Mouse (Mus musculus): ENCODE data around the gene Nr1h3. TPM values are rescaled to one million over a fixed set of nuclear protein-coding genes. Genes with fewer than 3 reads are reported as not detected.

The Nr1h3 gene
- polyA plus RNA-seq, 1 experiment from 2014 or later: 1.0 TPM

GRCm38 (mm10) chr2:91182405-91183147 is 20.1 kb downstream of the Nr1h3 start:
- H3K9me3 ChIP-seq: no peaks in the 10 kb centered on the region
- peak overlapping the region; percentile 84 for H3K9ac ChIP-seq
- peak overlapping the region; percentile 72 for H3K27ac ChIP-seq
- 1% methylated on average over 79 of the region's 81 CpGs for WGBS
- H3K36me3 ChIP-seq: peaks cover 8% of the 10 kb centered on the region
- peak overlapping the region; percentile 80 for H3K4me2 ChIP-seq (replicated peaks)
- ATAC-seq (ENCODE audit: low FRiP score, low read depth): peak; percentile 96
- peak overlapping the region; percentile 94 for H3K4me3 ChIP-seq
- H3K27me3 ChIP-seq (replicated peaks): no peaks in the 10 kb centered on the region
- peaks cover 22% of the 10 kb centered on the region for H3K4me1 ChIP-seq

- peak overlapping the region; percentile 94 for H3K4me3 ChIP-seq
- H3K9ac ChIP-seq: peak overlapping the region; percentile 84
- peaks cover 10% of the 10 kb centered on the region for H3K36me3 ChIP-seq
- peaks cover 22% of the 10 kb centered on the region for H3K4me1 ChIP-seq
- H3K27ac ChIP-seq: 0 out of 2 replicates have a peak overlapping the region, but pooled peaks have one; percentile 1
- 12% methylated on average over 8 of the region's 8 CpGs for WGBS
- ATAC-seq (ENCODE audit: low FRiP score, low read depth): no peak
- no peaks in the 10 kb centered on the region for H3K27me3 ChIP-seq (replicated peaks)
- peak overlapping the region; percentile 80 for H3K4me2 ChIP-seq (replicated peaks)
- H3K9me3 ChIP-seq: no peaks in the 10 kb centered on the region
Observed at GRCm38 (mm10) chr2:91182016-91182404, 20.6 kb downstream of the Nr1h3 start.

- Histone ChIP-seq H3K9me3 (no peaks in the 10 kb centered on the region), H3K4me2 (replicated peaks) (peak overlapping the region; percentile 80; the same call in 1 of the 2 replicates), H3K9ac (no peak overlapping the region), H3K27me3 (replicated peaks) (no peaks in the 10 kb centered on the region), H3K36me3 (peaks cover 21% of the 10 kb centered on the region), H3K4me1 (peaks cover 22% of the 10 kb centered on the region), H3K4me3 (no peak overlapping the region), H3K27ac (no peak overlapping the region)
- no peak for ATAC-seq (ENCODE audit: low FRiP score, low read depth)
- WGBS: 72% methylated on average over 5 of the region's 5 CpGs
Observed at GRCm38 (mm10) chr2:91180706-91181105, 21.9 kb downstream of the Nr1h3 start.

DNA sequence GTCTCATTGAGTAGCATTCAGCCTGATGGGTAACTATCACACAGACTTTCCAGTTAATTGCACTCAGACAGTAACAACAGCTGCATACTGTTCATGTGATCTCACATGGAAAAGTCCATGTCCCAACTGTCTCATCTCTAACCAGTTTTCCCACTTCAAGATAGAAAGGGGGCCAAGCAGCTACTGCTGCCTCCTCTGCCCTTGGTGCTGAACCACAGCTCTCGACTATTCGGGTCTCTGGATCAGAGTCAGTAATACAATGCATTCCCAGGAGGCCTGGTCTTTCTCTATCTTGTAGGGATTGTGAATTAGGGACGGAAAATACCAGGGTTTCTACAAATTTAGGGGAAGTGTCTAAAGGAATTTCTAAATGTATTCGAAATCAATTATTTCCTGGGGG is 22.8 kb downstream of the Nr1h3 start:
- Histone ChIP-seq H3K27ac (no peak overlapping the region), H3K9ac (peak overlapping the region; percentile 26; the same call in 1 of the 2 replicates), H3K4me1 (peaks cover 22% of the 10 kb centered on the region), H3K27me3 (replicated peaks) (no peaks in the 10 kb centered on the region), H3K4me2 (replicated peaks) (no peak overlapping the region), H3K9me3 (no peaks in the 10 kb centered on the region), H3K4me3 (no peak overlapping the region), H3K36me3 (peaks cover 29% of the 10 kb centered on the region)
- WGBS: 43% methylated on average over 4 of the region's 4 CpGs
- ATAC-seq (ENCODE audit: low FRiP score, low read depth): no peak

- H3K36me3 ChIP-seq: peaks cover 58% of the 10 kb centered on the region
- peaks cover 4% of the 10 kb centered on the region; the same call in 1 of the 2 replicates for H3K4me1 ChIP-seq
- WGBS: 84% methylated on average over 6 of the region's 6 CpGs
- no peaks in the 10 kb centered on the region for H3K9me3 ChIP-seq
- H3K27ac ChIP-seq: no peak overlapping the region
- no peak overlapping the region for H3K4me2 ChIP-seq (replicated peaks)
- no peak overlapping the region for H3K4me3 ChIP-seq
- H3K27me3 ChIP-seq (replicated peaks): no peaks in the 10 kb centered on the region
- no peak for ATAC-seq (ENCODE audit: low FRiP score, low read depth)
- no peak overlapping the region for H3K9ac ChIP-seq
Observed at GRCm38 (mm10) chr2:91176234-91176633, 26.4 kb downstream of the Nr1h3 start.

GRCm38 (mm10) chr2:91175490-91175889 is 27.1 kb downstream of the Nr1h3 start:
- Histone ChIP-seq H3K27ac (no peak overlapping the region), H3K36me3 (peaks cover 61% of the 10 kb centered on the region), H3K4me1 (no peaks in the 10 kb centered on the region), H3K27me3 (replicated peaks) (no peaks in the 10 kb centered on the region), H3K4me2 (replicated peaks) (no peak overlapping the region), H3K4me3 (no peak overlapping the region), H3K9me3 (no peaks in the 10 kb centered on the region), H3K9ac (no peak overlapping the region)
- WGBS: 94% methylated on average over 4 of the region's 4 CpGs
- ATAC-seq (ENCODE audit: low FRiP score, low read depth): no peak

DNA sequence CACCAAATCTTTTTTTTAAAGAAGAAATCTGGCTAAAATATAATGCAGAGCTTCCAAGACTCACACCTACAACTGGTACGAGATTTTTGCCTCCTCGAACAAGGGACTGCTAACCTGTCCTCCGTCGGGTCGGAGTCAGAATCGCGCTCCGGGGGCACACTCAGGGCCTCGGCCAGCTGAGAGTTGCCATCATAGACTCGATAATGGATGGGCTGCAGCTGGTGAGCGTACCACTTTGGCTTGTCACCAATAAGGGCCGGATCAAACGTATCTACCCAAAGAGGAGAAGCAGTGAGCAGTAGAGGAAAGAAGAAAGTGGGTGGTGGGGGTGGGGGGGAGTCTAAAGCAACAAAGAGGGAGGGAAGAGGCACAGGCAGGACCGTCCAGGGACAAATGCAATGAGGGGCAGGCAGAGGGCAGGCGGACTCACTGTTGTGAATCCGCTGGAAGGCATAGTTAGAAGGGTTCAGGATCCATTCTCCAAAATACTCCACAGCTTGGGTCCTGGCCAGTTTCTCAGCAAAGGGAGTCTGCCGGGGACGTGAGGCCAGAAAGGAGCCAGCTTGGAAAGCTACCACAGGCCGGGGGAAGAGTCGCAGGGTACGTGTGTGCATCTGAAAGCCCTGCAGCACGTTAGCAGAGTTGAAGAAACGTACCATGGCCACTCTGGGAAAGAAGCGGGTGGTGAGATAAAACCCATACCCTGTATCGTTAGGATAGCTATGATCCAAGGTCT is 32.9 kb downstream of the Nr1h3 start:
- WGBS: 90% methylated on average over 25 of the region's 25 CpGs
- Histone ChIP-seq H3K4me1 (no peaks in the 10 kb centered on the region), H3K9ac (no peak overlapping the region), H3K4me2 (replicated peaks) (no peak overlapping the region), H3K27ac (no peak overlapping the region), H3K9me3 (no peaks in the 10 kb centered on the region), H3K27me3 (replicated peaks) (no peaks in the 10 kb centered on the region), H3K4me3 (no peak overlapping the region), H3K36me3 (peaks cover 76% of the 10 kb centered on the region)
- ATAC-seq (ENCODE audit: low FRiP score, low read depth): no peak

GRCm38 (mm10) chr2:91167629-91168028 is 35.0 kb downstream of the Nr1h3 start:
- Histone ChIP-seq H3K4me2 (replicated peaks) (no peak overlapping the region), H3K4me3 (no peak overlapping the region), H3K27ac (no peak overlapping the region), H3K9ac (no peak overlapping the region), H3K36me3 (peaks cover 80% of the 10 kb centered on the region), H3K4me1 (no peaks in the 10 kb centered on the region), H3K9me3 (no peaks in the 10 kb centered on the region), H3K27me3 (replicated peaks) (no peaks in the 10 kb centered on the region)
- whole genome bisulfite sequencing: 70% methylated on average over 4 of the region's 4 CpGs
- no peak for ATAC-seq (ENCODE audit: low FRiP score, low read depth)

GRCm38 (mm10) chr2:91164991-91165390 is 37.6 kb downstream of the Nr1h3 start:
- peaks cover 78% of the 10 kb centered on the region for H3K36me3 ChIP-seq
- WGBS: 91% methylated on average over 6 of the region's 6 CpGs

DNA sequence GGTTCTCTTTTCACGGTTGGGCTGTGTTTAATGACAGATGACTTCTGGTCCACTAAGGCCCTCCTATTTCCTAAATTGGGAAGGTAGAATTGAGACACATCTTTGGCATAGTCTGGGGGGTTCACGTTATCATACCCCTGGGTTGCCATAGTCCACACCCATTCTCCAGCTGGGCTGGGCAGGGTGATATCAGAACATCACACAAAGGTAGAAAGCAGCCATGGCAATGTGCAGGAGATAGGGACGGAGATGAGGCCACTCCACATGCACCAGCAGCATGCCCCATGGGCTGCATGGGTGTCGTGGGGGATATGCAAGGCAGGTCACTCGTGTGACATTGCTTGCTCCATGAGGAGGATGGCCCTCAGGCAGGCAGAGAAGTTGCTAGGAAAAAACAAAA is 39.1 kb downstream of the Nr1h3 start:
- no peak overlapping the region for H3K4me2 ChIP-seq (replicated peaks)
- H3K4me1 ChIP-seq: no peaks in the 10 kb centered on the region
- peaks cover 76% of the 10 kb centered on the region for H3K36me3 ChIP-seq
- no peak overlapping the region for H3K27ac ChIP-seq
- H3K9me3 ChIP-seq: no peaks in the 10 kb centered on the region
- H3K9ac ChIP-seq: no peak overlapping the region
- WGBS: 86% methylated on average over 5 of the region's 5 CpGs
- no peak for ATAC-seq (ENCODE audit: low FRiP score, low read depth)
- no peaks in the 10 kb centered on the region for H3K27me3 ChIP-seq (replicated peaks)
- H3K4me3 ChIP-seq: no peak overlapping the region

More at GRCm38 (mm10) chr2:91164991-91165390, 37.6 kb downstream of the Nr1h3 start:
- H3K4me2 ChIP-seq (replicated peaks): no peak overlapping the region
- H3K4me3 ChIP-seq: no peak overlapping the region
- no peaks in the 10 kb centered on the region for H3K9me3 ChIP-seq
- no peaks in the 10 kb centered on the region for H3K4me1 ChIP-seq
- no peak overlapping the region for H3K27ac ChIP-seq
- ATAC-seq (ENCODE audit: low FRiP score, low read depth): no peak
- no peaks in the 10 kb centered on the region for H3K27me3 ChIP-seq (replicated peaks)
- no peak overlapping the region for H3K9ac ChIP-seq

GRCm38 (mm10) chr2:91162952-91163351 is 39.7 kb downstream of the Nr1h3 start:
- peaks cover 79% of the 10 kb centered on the region for H3K36me3 ChIP-seq
- no peaks in the 10 kb centered on the region for H3K27me3 ChIP-seq (replicated peaks)

GRCm38 (mm10) chr2:91160591-91160990 is 42.0 kb downstream of the Nr1h3 start:
- Histone ChIP-seq H3K4me1 (no peaks in the 10 kb centered on the region), H3K27ac (no peak overlapping the region), H3K4me3 (no peak overlapping the region), H3K9ac (no peak overlapping the region), H3K36me3 (peaks cover 80% of the 10 kb centered on the region), H3K9me3 (no peaks in the 10 kb centered on the region), H3K4me2 (replicated peaks) (no peak overlapping the region), H3K27me3 (replicated peaks) (no peaks in the 10 kb centered on the region)
- WGBS: 94% methylated on average over 6 of the region's 6 CpGs
- ATAC-seq (ENCODE audit: low FRiP score, low read depth): no peak

More at GRCm38 (mm10) chr2:91162952-91163351, 39.7 kb downstream of the Nr1h3 start:
- Histone ChIP-seq H3K9ac (no peak overlapping the region), H3K27ac (no peak overlapping the region), H3K4me1 (no peaks in the 10 kb centered on the region), H3K4me2 (replicated peaks) (no peak overlapping the region), H3K4me3 (no peak overlapping the region), H3K9me3 (no peaks in the 10 kb centered on the region)
- ATAC-seq (ENCODE audit: low FRiP score, low read depth): no peak
- 85% methylated on average over 4 of the region's 4 CpGs for WGBS

All from neural tube, embryonic 12.5 days (tissue).